Mouse (Mus musculus) cerebral cortex, adult 2 months (tissue): Measurements from ENCODE around the gene Gm49416.

Experiments
- WGBS: fragments of 180-500 bp; shearing (Covaris S2); methylation state at CpG from one replicate; pipeline ENCODE4 v1.1.7; 2018; 5-methylcytosine and 5-hydroxymethylcytosine counted together

Gm49416 gene

GRCm38 (mm10) chr19:8920073-8920736 lies 31.5 kb downstream of the Gm49416 start, which contains the start of gene B3gat3:
Gene B3gat3 (plus strand): TSS chr19:8920374.
- 1% methylated on average over 50 of the region's 50 CpGs for WGBS

GRCm38 (mm10) chr19:8920836-8921291 lies 32.1 kb downstream of the Gm49416 start:
- under 1% methylated on average over 6 of the region's 6 CpGs for WGBS

- WGBS, result 64% methylated on average over 9 of the region's 9 CpGs
Observed at GRCm38 (mm10) chr19:8921741-8922140, 33.0 kb downstream of the Gm49416 start.

- 74% methylated on average over 2 of the region's 2 CpGs for WGBS
Observed at GRCm38 (mm10) chr19:8926766-8927165, 38.0 kb downstream of the Gm49416 start.

GRCm38 (mm10) chr19:8927891-8928525 lies 39.3 kb downstream of the Gm49416 start:
- WGBS, result 89% methylated on average over 12 of the region's 12 CpGs

GRCm38 (mm10) chr19:8928689-8929223 lies 40.0 kb downstream of the Gm49416 start:
- 30% methylated on average over 16 of the region's 16 CpGs for WGBS

GRCm38 (mm10) chr19:8929224-8930088 lies 40.7 kb downstream of the Gm49416 start, which contains the start of the genes Rom1 and Eml3:
Gene Rom1 (minus strand): TSS chr19:8929356.
Gene Eml3 (plus strand): TSS chr19:8929552.
- 2% methylated on average over 70 of the region's 74 CpGs for WGBS

- 25% methylated on average over 11 of the region's 11 CpGs for WGBS
Observed at GRCm38 (mm10) chr19:8930117-8930516, 41.4 kb downstream of the Gm49416 start.

- 90% methylated on average over 7 of the region's 7 CpGs for WGBS
Observed at GRCm38 (mm10) chr19:8930771-8931170, 42.0 kb downstream of the Gm49416 start.

- WGBS, result 92% methylated on average over 2 of the region's 2 CpGs
Observed at GRCm38 (mm10) chr19:8936736-8937135, 48.0 kb downstream of the Gm49416 start.

- 82% methylated on average over 15 of the region's 15 CpGs for WGBS
Observed at GRCm38 (mm10) chr19:8940526-8941133, 51.9 kb downstream of the Gm49416 start.

GRCm38 (mm10) chr19:8941136-8941514 lies 52.4 kb downstream of the Gm49416 start:
- 47% methylated on average over 10 of the region's 10 CpGs for WGBS

- 1% methylated on average over 64 of the region's 64 CpGs for WGBS
Observed at GRCm38 (mm10) chr19:8941515-8942217, 52.9 kb downstream of the Gm49416 start, which contains the start of gene Mta2. Gene Mta2 (plus strand): TSS chr19:8941875.

GRCm38 (mm10) chr19:8942276-8942964 lies 53.7 kb downstream of the Gm49416 start:
- under 1% methylated on average over 46 of the region's 46 CpGs for WGBS

GRCm38 (mm10) chr19:8943047-8943446 lies 54.3 kb downstream of the Gm49416 start:
- 50% methylated on average over 2 of the region's 2 CpGs for WGBS

GRCm38 (mm10) chr19:8944062-8944461 lies 55.3 kb downstream of the Gm49416 start:
- 38% methylated on average over 5 of the region's 5 CpGs for WGBS

- 31% methylated on average over 5 of the region's 5 CpGs for WGBS
Observed at GRCm38 (mm10) chr19:8944750-8945149, 56.0 kb downstream of the Gm49416 start.
